Mouse (Mus musculus) heart, embryonic 11.5 days (tissue): ENCODE measurements at regions not wholly inside any gene's neighbourhood (a gene's known extent, or its start where the extent isn't known, plus 50 kb on each side); places are given as distances from the start of the nearest gene placed in this dataset.

Experiments
- ATAC-seq: fragments of 200-750 bp; cut with Nextera tagmentation; replicated peaks from 2 replicates; pipeline ENCODE4 v1.8.0; 2017; ENCODE audit warnings: moderate library complexity; ENCODE audit not compliant: insufficient number of reproducible peaks, low FRiP score, low TSS enrichment
- H3K27ac ChIP-seq: fragments of 300-500 bp; sonication (generic); 2 replicates; pipeline ENCODE4 v1.5.1; 2014; ENCODE audit warnings: mild to moderate bottlenecking, low read depth, low read length
- H3K27me3 ChIP-seq: fragments of 300-500 bp; sonication (generic); 2 replicates; pipeline ENCODE4 v1.6.1; 2014; ENCODE audit warnings: mild to moderate bottlenecking, low read length, mixed read lengths; ENCODE audit not compliant: control insufficient read depth, insufficient read depth
- H3K36me3 ChIP-seq: fragments of 300-500 bp; sonication (generic); 2 replicates; pipeline ENCODE4 v1.6.1; 2014; ENCODE audit warnings: mild to moderate bottlenecking, low read length, moderate library complexity, mixed read lengths; ENCODE audit not compliant: control insufficient read depth, insufficient read depth
- H3K4me1 ChIP-seq: fragments of 300-500 bp; sonication (generic); 2 replicates; pipeline ENCODE4 v1.6.1; 2014; ENCODE audit warnings: low read length; ENCODE audit not compliant: control insufficient read depth, insufficient read depth
- H3K4me2 ChIP-seq: fragments of 300-500 bp; sonication (generic); 2 replicates; pipeline ENCODE4 v1.6.1; 2014; ENCODE audit warnings: mild to moderate bottlenecking, moderate library complexity
- H3K4me3 ChIP-seq: fragments of 300-500 bp; sonication (generic); 2 replicates; pipeline ENCODE4 v1.5.1; 2014; ENCODE audit warnings: low read depth, low read length
- H3K9ac ChIP-seq: fragments of 300-500 bp; sonication (generic); 2 replicates; pipeline ENCODE4 v1.6.1; 2014; ENCODE audit warnings: mild to moderate bottlenecking, low read depth, low read length, moderate library complexity
- H3K9me3 ChIP-seq: fragments of 300-500 bp; sonication (generic); replicated peaks from 2 replicates; pipeline ENCODE4 v1.6.1; 2016; ENCODE audit warnings: low read length; ENCODE audit not compliant: control insufficient read depth
- WGBS: fragments of 180-500 bp; shearing (Covaris S2); extraction: QIAGEN DNeasy Blood & Tissue Kit; methylation state at CpG from one replicate; pipeline ENCODE4 v1.1.7; 2014; ENCODE audit not compliant: insufficient replicate concordance; 5-methylcytosine and 5-hydroxymethylcytosine counted together

DNA sequence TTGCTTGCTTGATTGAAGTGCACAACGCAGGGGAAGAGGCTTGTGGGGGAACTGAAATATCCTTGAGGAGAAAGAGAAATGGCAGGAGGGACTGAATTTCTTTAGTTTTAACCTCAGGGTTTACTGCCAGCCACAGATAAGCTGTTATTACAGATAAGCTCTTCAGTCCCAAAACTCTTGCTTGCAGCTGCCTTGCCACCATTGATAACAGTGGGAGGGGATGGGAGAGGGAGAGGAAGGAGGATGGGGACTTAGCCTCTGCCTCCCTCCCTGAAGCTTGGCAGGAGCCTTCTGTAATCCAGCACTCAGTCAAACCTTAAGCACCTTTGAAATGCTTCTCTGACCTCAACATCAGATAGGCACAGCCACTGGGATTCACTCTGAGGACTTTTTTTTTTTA, 471.4 kb upstream of the Lsamp start:
- no peak overlapping the region for H3K4me2 ChIP-seq
- no peaks in the 10 kb centered on the region for H3K36me3 ChIP-seq
- no peak overlapping the region for H3K9ac ChIP-seq
- ATAC-seq: 0 out of 2 replicates have a peak, but pooled peaks have one; percentile 59
- no peaks in the 10 kb centered on the region for H3K27me3 ChIP-seq
- H3K4me1 ChIP-seq: no peaks in the 10 kb centered on the region
- no peak overlapping the region for H3K27ac ChIP-seq
- no peak overlapping the region for H3K4me3 ChIP-seq
- WGBS: 24% methylated on average over 1 of the region's 1 CpGs
- peaks cover 4% of the 10 kb centered on the region; the same call in 1 of the 2 replicates for H3K9me3 ChIP-seq

DNA sequence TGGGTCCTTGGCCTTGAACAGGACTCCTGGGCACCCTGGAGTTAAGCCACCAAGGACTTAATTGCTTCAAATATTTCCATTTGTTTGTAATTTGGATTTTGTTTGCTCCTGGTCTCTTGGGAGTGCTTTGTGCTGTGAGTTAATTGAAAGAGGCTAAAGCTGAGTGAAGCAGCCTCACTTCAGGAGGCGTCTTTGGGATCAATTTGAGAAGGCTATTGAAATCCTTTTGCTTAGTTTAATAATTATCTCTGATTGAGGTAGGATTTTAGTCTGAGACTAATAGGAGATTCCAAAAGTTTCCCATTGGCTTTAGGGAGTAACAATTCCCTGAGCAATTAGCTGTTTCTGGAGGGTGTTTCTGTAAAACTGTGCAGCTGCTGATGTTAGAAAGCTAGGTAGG, 470.5 kb upstream of the Lsamp start:
- Histone ChIP-seq H3K4me2 (no peak overlapping the region), H3K4me1 (no peaks in the 10 kb centered on the region), H3K27ac (no peak overlapping the region), H3K4me3 (no peak overlapping the region), H3K27me3 (no peaks in the 10 kb centered on the region), H3K9me3 (peaks cover 4% of the 10 kb centered on the region; the same call in 1 of the 2 replicates), H3K36me3 (no peaks in the 10 kb centered on the region), H3K9ac (no peak overlapping the region)
- no peak for ATAC-seq
- 58% methylated on average over 1 of the region's 1 CpGs for WGBS

DNA sequence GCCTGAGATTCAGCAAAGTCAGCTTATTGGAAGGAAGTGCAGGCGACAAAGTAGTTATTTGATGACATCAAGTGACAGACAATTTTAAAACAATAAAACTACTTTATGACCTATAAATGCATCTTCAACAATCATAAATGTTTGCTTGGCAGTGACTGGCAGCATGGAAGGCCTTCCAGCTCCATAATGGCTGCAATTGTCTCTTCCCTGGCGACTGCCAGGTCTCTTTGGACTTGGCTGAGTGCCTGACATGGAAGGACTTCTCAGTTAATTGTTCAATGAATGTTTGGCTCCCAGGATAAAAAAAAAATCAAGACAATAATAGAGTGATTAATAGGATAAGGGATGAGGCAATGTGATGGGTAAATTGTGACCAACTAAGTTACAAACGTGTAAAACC, 453.1 kb upstream of the Lsamp start:
- Histone ChIP-seq H3K4me3 (no peak overlapping the region), H3K4me1 (no peaks in the 10 kb centered on the region), H3K9me3 (no peaks in the 10 kb centered on the region), H3K36me3 (no peaks in the 10 kb centered on the region), H3K27me3 (no peaks in the 10 kb centered on the region), H3K9ac (no peak overlapping the region), H3K4me2 (no peak overlapping the region), H3K27ac (no peak overlapping the region)
- 69% methylated on average over 3 of the region's 3 CpGs for WGBS
- ATAC-seq: no peak

DNA sequence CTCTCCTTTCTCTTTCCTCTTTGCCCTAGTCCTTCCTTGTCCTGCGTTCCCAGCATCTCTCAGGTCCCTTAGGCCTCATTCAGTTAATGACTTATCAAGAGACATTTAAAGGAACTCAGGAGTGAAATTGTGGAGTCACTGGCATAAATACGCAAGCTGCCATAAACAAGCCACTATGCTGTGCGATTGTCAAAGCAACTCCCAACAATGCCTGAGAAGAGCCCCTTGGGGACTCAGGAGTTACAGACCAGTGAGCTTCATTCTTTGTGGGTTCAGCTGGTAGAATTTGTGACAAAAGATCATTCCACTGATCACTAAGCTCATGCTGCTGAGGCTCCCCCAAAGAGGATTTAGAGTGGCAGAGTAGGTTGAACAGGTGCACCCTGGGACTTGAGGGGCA, 451.4 kb upstream of the Lsamp start:
- no peaks in the 10 kb centered on the region for H3K36me3 ChIP-seq
- ATAC-seq: no peak
- H3K9me3 ChIP-seq: no peaks in the 10 kb centered on the region
- H3K4me2 ChIP-seq: no peak overlapping the region
- H3K9ac ChIP-seq: no peak overlapping the region
- 80% methylated on average over 3 of the region's 3 CpGs for WGBS
- no peak overlapping the region for H3K27ac ChIP-seq
- no peaks in the 10 kb centered on the region for H3K27me3 ChIP-seq
- no peak overlapping the region for H3K4me3 ChIP-seq
- H3K4me1 ChIP-seq: no peaks in the 10 kb centered on the region

DNA sequence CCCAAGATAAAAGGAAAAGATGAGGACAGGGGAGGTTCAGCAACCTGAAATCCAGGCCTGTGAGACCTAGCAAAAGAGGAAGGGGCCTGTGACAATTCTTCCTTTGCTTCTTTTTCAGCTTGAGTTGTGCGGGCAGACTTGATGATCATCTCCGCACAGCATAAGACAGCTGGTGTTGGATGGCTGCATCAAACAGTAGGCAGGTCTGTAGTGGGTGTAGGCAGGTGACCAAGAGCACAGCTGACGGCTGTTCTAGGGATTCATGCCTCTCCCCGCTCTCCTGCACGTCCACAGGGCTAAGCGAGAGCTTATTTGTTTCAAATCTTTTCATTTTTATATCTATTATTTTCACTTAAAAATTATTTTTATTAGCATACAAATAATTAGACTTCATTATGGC, 450.8 kb upstream of the Lsamp start:
- Histone ChIP-seq H3K4me1 (no peaks in the 10 kb centered on the region), H3K27ac (no peak overlapping the region), H3K4me3 (no peak overlapping the region), H3K4me2 (no peak overlapping the region), H3K9me3 (no peaks in the 10 kb centered on the region), H3K9ac (no peak overlapping the region), H3K36me3 (no peaks in the 10 kb centered on the region), H3K27me3 (no peaks in the 10 kb centered on the region)
- ATAC-seq: no peak
- WGBS: 89% methylated on average over 6 of the region's 6 CpGs

DNA sequence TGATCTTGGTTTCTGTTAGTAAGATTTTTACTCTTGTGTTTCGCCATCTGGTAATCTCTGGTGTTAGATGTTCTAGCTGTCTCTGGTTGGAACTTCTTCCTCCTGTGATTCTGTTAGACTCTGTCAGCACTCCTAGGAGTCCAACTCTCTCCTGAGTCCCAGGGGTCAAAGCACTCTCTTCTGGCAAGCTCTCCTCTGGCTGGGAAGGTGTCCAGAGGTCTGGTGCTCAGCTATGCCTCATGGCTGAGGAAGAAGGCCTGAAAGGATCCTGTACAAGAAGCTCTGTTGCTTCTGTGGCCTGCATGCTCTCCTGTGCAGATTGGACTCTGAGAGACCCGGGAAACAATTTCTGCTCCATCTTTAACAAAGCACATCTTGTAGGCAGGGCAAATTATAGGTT, 430.8 kb upstream of the Lsamp start:
- no peaks in the 10 kb centered on the region for H3K9me3 ChIP-seq
- H3K27ac ChIP-seq: no peak overlapping the region
- no peak overlapping the region for H3K4me3 ChIP-seq
- no peaks in the 10 kb centered on the region for H3K4me1 ChIP-seq
- WGBS: 75% methylated on average over 2 of the region's 2 CpGs
- no peaks in the 10 kb centered on the region for H3K36me3 ChIP-seq
- no peak overlapping the region for H3K9ac ChIP-seq
- H3K27me3 ChIP-seq: no peaks in the 10 kb centered on the region
- no peak overlapping the region for H3K4me2 ChIP-seq
- no peak for ATAC-seq

DNA sequence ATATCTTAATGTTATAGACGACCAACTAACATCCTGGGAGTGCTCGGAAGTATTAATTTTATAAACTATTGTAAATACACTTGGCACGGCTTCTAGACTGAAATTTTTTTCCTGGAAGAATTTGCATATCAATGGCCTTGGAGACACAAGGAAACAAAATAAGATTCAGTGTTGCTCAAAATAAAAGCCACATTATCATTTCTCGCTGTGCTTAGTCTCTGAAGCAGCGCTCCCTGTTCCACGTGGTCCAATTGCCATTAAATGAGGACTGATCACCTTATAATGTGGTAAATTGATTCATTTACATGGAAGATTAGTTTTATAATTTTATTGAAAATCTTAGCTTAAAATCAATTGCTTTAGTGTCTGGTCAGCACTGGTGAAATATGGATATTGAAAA, 407.5 kb upstream of the Lsamp start:
- no peak overlapping the region for H3K4me3 ChIP-seq
- 76% methylated on average over 6 of the region's 6 CpGs for WGBS
- no peak overlapping the region for H3K9ac ChIP-seq
- H3K9me3 ChIP-seq: no peaks in the 10 kb centered on the region
- H3K4me2 ChIP-seq: no peak overlapping the region
- no peak for ATAC-seq
- H3K36me3 ChIP-seq: no peaks in the 10 kb centered on the region
- H3K27ac ChIP-seq: no peak overlapping the region
- no peaks in the 10 kb centered on the region for H3K27me3 ChIP-seq
- H3K4me1 ChIP-seq: no peaks in the 10 kb centered on the region

DNA sequence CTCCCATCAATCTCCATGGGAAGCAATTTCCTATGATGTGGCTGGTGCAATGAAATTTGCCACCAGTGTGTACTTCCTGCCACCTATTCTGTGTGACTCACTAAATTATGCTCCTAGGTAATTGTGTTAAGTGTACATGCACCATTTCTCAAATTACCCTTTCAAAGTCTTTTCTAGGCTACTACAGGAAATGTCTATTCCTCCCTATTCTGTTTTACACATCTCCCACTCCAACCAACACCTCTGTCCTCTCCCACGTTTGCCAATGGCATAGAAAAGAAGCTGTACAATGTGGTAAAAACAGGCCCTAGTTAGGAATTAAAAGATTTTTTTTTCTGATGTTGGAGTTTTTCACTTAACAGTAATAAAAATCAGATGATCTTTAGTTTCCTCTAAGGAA, 404.5 kb upstream of the Lsamp start:
- H3K4me1 ChIP-seq: no peaks in the 10 kb centered on the region
- no peak for ATAC-seq
- 60% methylated on average over 1 of the region's 1 CpGs for WGBS
- no peak overlapping the region for H3K4me3 ChIP-seq
- no peak overlapping the region for H3K9ac ChIP-seq
- no peaks in the 10 kb centered on the region for H3K27me3 ChIP-seq
- H3K4me2 ChIP-seq: no peak overlapping the region
- H3K36me3 ChIP-seq: no peaks in the 10 kb centered on the region
- no peak overlapping the region for H3K27ac ChIP-seq
- no peaks in the 10 kb centered on the region for H3K9me3 ChIP-seq
